Mouse (Mus musculus): Measurements from ENCODE around the gene Gm10306.

DNA sequence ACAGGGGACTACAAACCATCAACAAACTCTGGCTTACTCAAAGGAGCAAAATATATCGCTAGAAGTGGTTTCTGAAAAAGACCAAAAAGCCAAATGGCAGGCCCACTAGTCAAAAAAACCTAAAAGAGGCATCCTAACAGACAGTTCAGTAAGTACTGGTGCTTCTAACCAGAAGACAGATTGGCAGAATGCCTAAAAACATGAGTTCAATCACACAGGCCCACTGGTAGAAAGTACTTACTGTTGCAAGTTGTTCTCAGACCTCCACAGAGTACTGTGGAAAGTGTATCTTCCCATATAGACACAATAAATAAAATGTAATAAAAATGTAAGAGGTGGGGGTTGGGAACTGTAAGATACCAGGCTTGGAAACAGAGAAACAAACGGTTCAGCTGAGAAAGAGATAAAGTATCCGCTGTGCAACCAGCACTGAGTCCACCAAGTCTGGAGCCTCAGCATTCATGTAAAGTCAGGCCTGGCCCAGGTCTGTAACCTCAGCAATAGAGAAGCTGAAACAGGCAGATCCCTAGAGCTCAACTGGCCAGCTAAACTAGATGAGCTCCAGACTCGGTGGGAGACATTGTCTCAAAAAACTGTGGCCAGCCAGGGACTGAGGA, 35.5 kb downstream of the Gm10306 start:
- TF ChIP-seq CTCF (IDR thresholded peaks at IDR 0.05; ENCODE audit: borderline replicate concordance, extremely low read depth, insufficient read depth, insufficient read length), result no peak
- no peak for TF ChIP-seq POLR2A (IDR thresholded peaks at IDR 0.05; ENCODE audit: borderline replicate concordance, extremely low read depth, insufficient read depth, insufficient read length, poor library complexity, severe bottlenecking)

Data from brain, embryonic 14.5 days (tissue).